Mouse (Mus musculus): ENCODE measurements around the gene Foxd1.

Foxd1 gene

GRCm38 (mm10) chr13:98390771-98391634, 37.0 kb downstream of the Foxd1 start:
- no peak for DNase-seq

DNA sequence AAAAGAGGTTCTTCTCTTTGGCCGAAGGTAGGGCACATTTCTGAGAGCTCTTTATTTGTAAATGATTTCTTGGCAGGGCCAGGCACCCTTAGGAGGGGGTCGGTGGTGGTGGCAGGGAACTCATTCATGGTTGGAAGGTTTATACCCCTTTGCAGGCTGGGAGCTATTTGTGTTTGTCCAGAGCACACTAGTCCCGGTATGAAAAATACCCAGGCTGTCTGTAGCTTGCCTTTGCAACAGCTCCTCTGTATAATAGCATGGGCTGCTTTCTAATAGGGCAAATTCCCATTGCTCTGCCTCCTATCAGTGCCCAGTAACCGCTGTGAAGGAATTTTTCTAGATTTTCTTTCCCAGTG, 37.6 kb downstream of the Foxd1 start:
- no peak for DNase-seq

GRCm38 (mm10) chr13:98392031-98392430, 38.0 kb downstream of the Foxd1 start:
- DNase-seq, result no peak

GRCm38 (mm10) chr13:98393356-98394070, 39.5 kb downstream of the Foxd1 start:
- DNase-seq, result no peak

Data from cerebellum, adult 8-10 months (tissue).